Mouse (Mus musculus) megakaryocyte, embryonic 14.5 days (primary cell): ENCODE results near the gene 4930452B06Rik.

Experiments used
- FLI1 ChIP-seq: IDR thresholded peaks from 2 replicates; pipeline ENCODE4 v1.6.1; 2012; ENCODE audit warnings: low read length, inconsistent platforms, mixed read lengths
- GATA1 ChIP-seq: IDR thresholded peaks from 3 replicates; pipeline ENCODE4 v1.6.1; 2012; ENCODE audit warnings: mixed read lengths, low read length, inconsistent platforms, borderline replicate concordance

DNA sequence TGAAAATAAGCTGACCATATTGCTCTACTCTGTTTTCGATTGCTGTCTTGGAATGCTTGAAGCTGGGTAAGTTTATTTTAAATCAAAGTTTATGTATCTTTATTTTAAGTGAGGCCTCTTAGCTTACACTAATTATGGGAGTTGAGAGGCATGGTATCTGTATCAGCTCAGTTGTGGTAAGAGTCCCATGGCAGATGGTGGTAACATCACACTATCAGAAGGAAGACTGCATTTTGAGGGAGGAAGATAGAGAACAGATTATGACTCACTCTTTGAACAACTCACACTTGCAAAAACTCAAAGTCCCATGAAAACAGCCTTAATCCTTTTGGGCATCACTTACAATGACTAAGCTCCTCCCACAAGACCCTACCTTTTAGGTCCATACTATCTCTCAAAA is 81.0 kb downstream of the 4930452B06Rik start:
- TF ChIP-seq GATA1 (no peak), FLI1 (no peak)
